Mouse (Mus musculus): ENCODE data around the gene Rnf115. TPM values are rescaled to one million over a fixed set of nuclear protein-coding genes. Genes with fewer than 3 reads are reported as not detected.
A peak's percentile ranks its signal among the peaks of the same experiment; 100 is the strongest.

Rnf115 gene
- polyA plus RNA-seq (2015; fragmentation: Nextera tagmentation; extraction: Ambion mirVana): 27.3 and 28.7 TPM in 2 replicates

DNA sequence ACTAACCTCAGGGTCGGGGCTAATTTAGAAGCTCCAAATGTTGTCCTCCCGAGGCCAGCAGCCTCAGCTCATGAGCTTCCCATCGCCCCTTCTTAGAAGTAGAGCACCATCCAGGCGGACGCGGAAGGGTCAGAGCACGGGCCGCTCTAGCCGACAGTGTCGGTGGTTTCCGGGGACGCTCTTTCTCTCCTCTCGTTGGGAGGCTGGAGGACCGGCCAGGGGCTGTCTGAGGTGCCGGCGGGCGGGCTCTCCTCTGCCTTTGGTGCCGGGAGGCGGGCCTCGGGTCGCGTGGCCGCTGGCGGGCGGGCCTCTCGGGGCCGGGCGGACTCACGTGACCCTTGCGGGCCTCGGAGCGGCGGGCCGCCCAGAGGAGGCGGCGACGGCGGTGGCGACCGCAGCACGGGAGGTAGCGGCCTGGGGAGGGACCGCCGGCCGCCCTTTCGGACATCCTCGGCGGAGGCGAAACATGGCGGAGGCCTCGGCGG is at the start of gene Rnf115, which contains the start of gene Polr3c:
Gene Rnf115, plus strand, starts transcription at position 322 of the 485 bp plus-strand sequence.
Gene Polr3c, minus strand, starts transcription at position 286 of the 485 bp plus-strand sequence.
- H3K4me3 ChIP-seq (ENCODE audit: low read depth, low read length): peak within 1 kb of the TSS; percentile 88
- peak within 1 kb of the TSS; percentile 84 for H3K9ac ChIP-seq (ENCODE audit: low read length)
- peak; percentile 98 for ATAC-seq (ENCODE audit: low FRiP score, low TSS enrichment)
- H3K27ac ChIP-seq (replicated peaks): peak within 1 kb of the TSS; percentile 90
- peak within 1 kb of the TSS; percentile 55 for H3K4me2 ChIP-seq (replicated peaks; ENCODE audit: low read depth)
- TF ChIP-seq CTCF (IDR thresholded peaks at IDR 0.05; ENCODE audit: low read depth) (no peak), EP300 (optimal IDR thresholded peaks at IDR 0.05) (no peak)
- 1% methylated on average over 21 of the region's 52 CpGs for WGBS
- H3K9me3 ChIP-seq (ENCODE audit: control insufficient read depth, low read length): no peaks in the 10 kb centered on the region
- no peaks in the 10 kb centered on the region for H3K4me1 ChIP-seq (replicated peaks; ENCODE audit: control insufficient read depth, insufficient read depth)
- no peaks in the 10 kb centered on the region for H3K27me3 ChIP-seq (ENCODE audit: control insufficient read depth, insufficient read depth, low read length)
- peak; percentile 98 for DNase-seq (ENCODE audit: low spot score)
- peaks cover 5% of the 10 kb centered on the region for H3K36me3 ChIP-seq (ENCODE audit: control insufficient read depth, insufficient read depth, low read length)

DNA sequence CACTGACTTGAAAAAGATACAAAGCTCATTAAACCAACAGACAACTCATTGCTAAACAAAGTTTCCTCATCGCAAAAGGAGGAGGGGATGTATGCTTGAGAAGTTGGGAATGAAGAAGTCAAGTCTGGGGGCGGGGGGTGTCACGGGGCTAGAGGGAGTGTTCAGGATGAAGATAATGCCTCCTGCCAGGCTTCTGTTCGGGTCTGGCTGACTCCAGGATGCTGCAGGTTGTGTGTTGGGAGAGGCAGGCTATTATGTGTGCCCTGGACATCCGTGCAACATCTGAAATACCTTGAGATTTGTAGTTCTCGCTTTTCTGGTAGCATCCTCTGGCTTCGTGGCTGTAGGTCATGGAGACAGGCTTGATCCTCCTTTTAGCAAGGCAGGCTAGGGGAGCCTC is 49.0 kb upstream of the Rnf115 start:
- ATAC-seq (ENCODE audit: low FRiP score, low TSS enrichment): no peak
- WGBS: 66% methylated on average over 7 of the region's 7 CpGs
- Histone ChIP-seq H3K4me2 (replicated peaks; ENCODE audit: low read depth) (no peak overlapping the region), H3K27me3 (ENCODE audit: control insufficient read depth, insufficient read depth, low read length) (no peaks in the 10 kb centered on the region), H3K9ac (ENCODE audit: low read length) (no peak overlapping the region), H3K4me3 (ENCODE audit: low read depth, low read length) (no peak overlapping the region), H3K27ac (replicated peaks) (peak overlapping the region; percentile 59), H3K36me3 (ENCODE audit: control insufficient read depth, insufficient read depth, low read length) (no peaks in the 10 kb centered on the region), H3K9me3 (ENCODE audit: control insufficient read depth, low read length) (no peaks in the 10 kb centered on the region), H3K4me1 (replicated peaks; ENCODE audit: control insufficient read depth, insufficient read depth) (no peaks in the 10 kb centered on the region)
- DNase-seq (ENCODE audit: low spot score): no peak
- TF ChIP-seq EP300 (optimal IDR thresholded peaks at IDR 0.05): no peak
- no peak for TF ChIP-seq CTCF (IDR thresholded peaks at IDR 0.05; ENCODE audit: low read depth)

DNA sequence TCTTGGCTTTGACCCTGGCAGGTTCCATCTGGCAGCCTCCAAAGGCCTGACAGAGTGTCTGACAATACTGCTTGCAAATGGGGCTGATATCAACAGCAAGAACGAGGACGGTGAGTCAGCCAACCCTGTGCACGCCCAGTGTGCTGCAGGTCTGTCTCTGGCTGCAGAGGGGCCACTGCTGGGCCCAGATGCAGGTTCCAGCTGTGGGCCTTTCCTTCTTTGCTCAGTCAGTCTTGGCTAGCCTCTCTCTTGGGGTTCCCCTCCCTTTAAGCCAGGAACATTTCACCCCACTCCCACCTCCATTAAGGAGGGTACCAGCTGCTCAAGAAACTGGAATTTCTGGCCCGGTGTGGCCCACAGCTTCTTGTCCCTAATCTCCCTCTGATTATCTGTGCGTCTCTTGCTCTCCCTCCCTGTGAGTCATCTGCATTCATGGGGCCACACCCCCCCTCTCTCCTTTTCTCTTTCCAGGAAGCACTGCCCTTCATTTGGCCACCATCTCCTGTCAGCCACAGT is 48.2 kb upstream of the Rnf115 start:
- TF ChIP-seq CTCF (IDR thresholded peaks at IDR 0.05; ENCODE audit: low read depth) (no peak), EP300 (optimal IDR thresholded peaks at IDR 0.05) (peak; percentile 95)
- no peak overlapping the region for H3K4me3 ChIP-seq (ENCODE audit: low read depth, low read length)
- peak overlapping the region; percentile 59 for H3K27ac ChIP-seq (replicated peaks)
- H3K9ac ChIP-seq (ENCODE audit: low read length): no peak overlapping the region
- H3K9me3 ChIP-seq (ENCODE audit: control insufficient read depth, low read length): no peaks in the 10 kb centered on the region
- WGBS: 16% methylated on average over 5 of the region's 5 CpGs
- ATAC-seq (ENCODE audit: low FRiP score, low TSS enrichment): peak; percentile 88
- H3K27me3 ChIP-seq (ENCODE audit: control insufficient read depth, insufficient read depth, low read length): no peaks in the 10 kb centered on the region
- H3K4me2 ChIP-seq (replicated peaks; ENCODE audit: low read depth): no peak overlapping the region
- no peaks in the 10 kb centered on the region for H3K36me3 ChIP-seq (ENCODE audit: control insufficient read depth, insufficient read depth, low read length)
- DNase-seq (ENCODE audit: low spot score): peak; percentile 63
- no peaks in the 10 kb centered on the region for H3K4me1 ChIP-seq (replicated peaks; ENCODE audit: control insufficient read depth, insufficient read depth)

DNA sequence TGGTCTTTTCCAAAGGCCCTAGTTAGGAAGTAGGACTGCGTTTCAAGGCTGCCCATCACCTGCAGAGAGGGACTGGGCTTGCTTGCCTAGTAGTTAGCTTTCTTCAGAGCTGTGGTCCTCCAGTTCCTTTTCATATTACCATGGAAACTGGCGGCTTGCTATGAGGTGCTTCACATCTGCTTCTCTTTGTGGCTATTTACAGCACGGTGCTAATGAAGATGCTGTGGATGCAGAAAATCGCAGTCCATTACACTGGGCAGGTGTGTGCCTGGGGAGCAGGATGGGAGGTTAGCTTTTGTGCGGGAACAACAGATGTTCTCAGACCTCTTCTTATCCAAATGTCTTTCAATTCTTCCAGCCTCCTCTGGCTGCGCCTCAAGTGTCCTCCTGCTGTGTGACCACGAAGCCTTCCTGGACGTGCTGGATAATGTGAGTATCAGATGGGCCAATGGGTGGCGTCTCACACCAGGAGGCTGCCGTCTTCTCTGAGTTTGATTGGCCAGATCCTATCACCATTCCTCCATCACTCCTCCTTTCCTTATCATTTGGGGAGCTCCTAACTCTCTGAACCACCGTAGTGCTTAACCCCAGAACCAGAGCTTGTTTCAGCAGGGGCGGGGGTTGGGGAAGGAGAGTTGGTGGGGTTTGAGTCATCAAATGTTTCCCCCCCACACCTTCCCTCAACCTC is 47.1 kb upstream of the Rnf115 start:
- Histone ChIP-seq H3K27ac (replicated peaks) (peak overlapping the region; percentile 53; the same call in 1 of the 2 replicates), H3K4me3 (ENCODE audit: low read depth, low read length) (no peak overlapping the region), H3K36me3 (ENCODE audit: control insufficient read depth, insufficient read depth, low read length) (no peaks in the 10 kb centered on the region), H3K4me1 (replicated peaks; ENCODE audit: control insufficient read depth, insufficient read depth) (0 out of 2 replicates have a peak, but pooled peaks cover 3% of the 10 kb centered on the region), H3K27me3 (ENCODE audit: control insufficient read depth, insufficient read depth, low read length) (no peaks in the 10 kb centered on the region), H3K4me2 (replicated peaks; ENCODE audit: low read depth) (no peak overlapping the region), H3K9me3 (ENCODE audit: control insufficient read depth, low read length) (no peaks in the 10 kb centered on the region), H3K9ac (ENCODE audit: low read length) (no peak overlapping the region)
- no peak for TF ChIP-seq CTCF (IDR thresholded peaks at IDR 0.05; ENCODE audit: low read depth)
- TF ChIP-seq EP300 (optimal IDR thresholded peaks at IDR 0.05): no peak
- 40% methylated on average over 12 of the region's 12 CpGs for WGBS
- ATAC-seq (ENCODE audit: low FRiP score, low TSS enrichment) (no peak), DNase-seq (ENCODE audit: low spot score) (no peak)

DNA sequence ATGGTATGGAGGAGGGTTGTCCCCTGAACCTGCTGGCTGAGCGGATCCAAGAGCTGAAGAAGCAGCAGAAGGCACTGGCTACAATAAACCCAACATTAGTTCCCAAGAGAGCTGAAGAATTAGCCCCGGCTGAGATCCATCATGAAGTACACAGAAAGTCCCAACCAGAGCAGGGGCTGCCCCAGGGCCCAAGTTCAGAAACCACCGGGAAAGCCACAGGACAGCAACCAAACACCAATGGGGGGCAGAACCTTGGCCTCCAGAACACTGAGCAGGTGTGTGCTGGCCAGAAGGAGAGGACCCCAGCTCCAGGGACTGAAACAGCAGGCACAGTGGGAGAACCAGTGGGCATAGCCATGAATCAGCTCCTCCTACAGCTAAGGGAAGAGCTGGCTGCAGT is 44.0 kb upstream of the Rnf115 start:
- 0 out of 2 replicates have a peak, but pooled peaks cover 3% of the 10 kb centered on the region for H3K4me1 ChIP-seq (replicated peaks; ENCODE audit: control insufficient read depth, insufficient read depth)
- H3K27me3 ChIP-seq (ENCODE audit: control insufficient read depth, insufficient read depth, low read length): no peaks in the 10 kb centered on the region
- ATAC-seq (ENCODE audit: low FRiP score, low TSS enrichment) (no peak), DNase-seq (ENCODE audit: low spot score) (no peak)
- H3K36me3 ChIP-seq (ENCODE audit: control insufficient read depth, insufficient read depth, low read length): no peaks in the 10 kb centered on the region
- WGBS: 91% methylated on average over 3 of the region's 3 CpGs
- H3K9ac ChIP-seq (ENCODE audit: low read length): no peak overlapping the region
- no peak for TF ChIP-seq EP300 (optimal IDR thresholded peaks at IDR 0.05)
- TF ChIP-seq CTCF (IDR thresholded peaks at IDR 0.05; ENCODE audit: low read depth): no peak
- H3K9me3 ChIP-seq (ENCODE audit: control insufficient read depth, low read length): no peaks in the 10 kb centered on the region
- no peak overlapping the region for H3K4me2 ChIP-seq (replicated peaks; ENCODE audit: low read depth)
- no peak overlapping the region for H3K4me3 ChIP-seq (ENCODE audit: low read depth, low read length)
- H3K27ac ChIP-seq (replicated peaks): no peak overlapping the region

All from stomach, postnatal 0 days (tissue).